Mouse (Mus musculus): ENCODE results near the gene Pex11g. TPM values are rescaled to one million over a fixed set of nuclear protein-coding genes. Genes with fewer than 3 reads are reported as not detected.

The Pex11g gene
- total RNA-seq, 4 experiments from 2014 or later, result 0.70 to 2.1 (median 1.1) TPM

GRCm38 (mm10) chr8:3481605-3482004 is 14.1 kb upstream of the Pex11g start:
- DNase-seq (ENCODE audit: low spot score in 2 of 2), result no peak

GRCm38 (mm10) chr8:3480221-3480785 is 12.8 kb upstream of the Pex11g start:
- DNase-seq (ENCODE audit: low spot score in 2 of 2), result no peak

- no peak for DNase-seq (ENCODE audit: low spot score in 2 of 2)
Measured at GRCm38 (mm10) chr8:3475715-3476429, 8.4 kb upstream of the Pex11g start.

- no peak for DNase-seq (ENCODE audit: low spot score in 2 of 2)
Measured at GRCm38 (mm10) chr8:3470562-3470961, 3.1 kb upstream of the Pex11g start, which contains the start of gene Tex45. Gene Tex45, plus strand, starts transcription at chr8:3470862.

- DNase-seq (ENCODE audit: low spot score in 2 of 2), result no peak
Measured at GRCm38 (mm10) chr8:3468838-3469237, 1.4 kb upstream of the Pex11g start.

DNA sequence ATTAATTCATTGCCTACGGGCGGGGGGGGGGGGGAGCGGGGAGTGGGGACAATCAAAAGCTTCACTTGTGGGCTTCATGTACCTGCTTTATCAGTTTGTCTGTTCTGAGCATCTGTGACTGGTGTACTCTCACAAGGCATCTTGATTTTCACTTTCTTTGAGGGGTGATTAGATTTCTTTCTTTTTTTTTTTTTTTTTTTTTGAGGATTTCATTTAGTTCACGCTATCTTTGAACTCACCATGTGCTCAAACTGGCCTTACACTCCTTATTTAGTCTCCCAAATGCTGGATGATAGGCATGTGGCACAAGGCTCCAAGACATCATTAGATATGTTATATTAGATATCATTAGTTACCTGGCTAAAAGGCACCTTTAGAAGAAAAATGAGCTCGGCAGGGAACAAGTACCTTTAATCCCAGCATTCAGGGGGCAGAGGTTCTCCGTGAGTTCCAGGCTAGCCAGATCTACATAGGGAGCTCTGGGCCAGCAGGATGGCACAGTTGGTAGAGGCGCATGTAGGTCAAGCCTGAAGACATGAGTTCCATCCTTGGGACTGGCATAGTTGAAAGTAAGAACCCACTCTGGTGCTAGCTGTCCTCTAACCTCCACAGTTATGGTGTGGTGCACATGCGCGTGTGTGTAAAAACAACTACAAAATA is 536 bp upstream of the Pex11g start:
- no peak for DNase-seq (ENCODE audit: low spot score in 2 of 2)

- no peak for DNase-seq (ENCODE audit: low spot score in 2 of 2)
Measured at GRCm38 (mm10) chr8:3464309-3464708, 3.2 kb downstream of the Pex11g start.

GRCm38 (mm10) chr8:3463248-3463647 is 4.2 kb downstream of the Pex11g start:
- DNase-seq (ENCODE audit: low spot score in 2 of 2), result no peak

- no peak for DNase-seq (ENCODE audit: low spot score in 2 of 2)
Measured at GRCm38 (mm10) chr8:3451992-3452391, 15.5 kb downstream of the Pex11g start.

- DNase-seq (ENCODE audit: low spot score in 2 of 2), result peak in 1 of 2 experiments; percentile 46
Measured at GRCm38 (mm10) chr8:3450670-3451069, 16.8 kb downstream of the Pex11g start.

GRCm38 (mm10) chr8:3449226-3449625 is 18.3 kb downstream of the Pex11g start:
- DNase-seq (ENCODE audit: low spot score in 2 of 2), result no peak

- DNase-seq (ENCODE audit: low spot score in 2 of 2), result no peak
Measured at GRCm38 (mm10) chr8:3439510-3439909, 28.0 kb downstream of the Pex11g start.

DNA sequence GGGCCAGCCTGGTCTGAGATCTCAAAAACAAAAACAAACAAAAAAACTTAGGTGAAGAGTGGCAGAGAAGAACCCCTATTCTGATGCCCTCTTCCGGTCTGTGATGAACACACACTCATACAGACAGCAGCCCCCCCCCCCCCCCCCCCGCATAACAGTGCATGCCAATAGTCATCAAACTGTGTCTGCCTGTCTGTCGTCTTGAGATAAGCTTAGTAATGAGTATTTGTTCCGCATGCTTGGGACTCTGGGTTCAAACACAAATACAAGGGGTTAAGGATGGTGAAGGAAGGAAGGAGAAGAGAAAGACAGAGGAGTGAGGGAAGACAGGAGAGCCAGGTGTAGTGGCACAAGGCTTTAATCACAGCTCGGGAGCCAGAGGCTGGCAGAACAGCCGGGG is 31.0 kb downstream of the Pex11g start:
- no peak for DNase-seq (ENCODE audit: low spot score in 2 of 2)

GRCm38 (mm10) chr8:3431113-3431512 is 36.4 kb downstream of the Pex11g start:
- DNase-seq (ENCODE audit: low spot score in 2 of 2), result no peak

DNA sequence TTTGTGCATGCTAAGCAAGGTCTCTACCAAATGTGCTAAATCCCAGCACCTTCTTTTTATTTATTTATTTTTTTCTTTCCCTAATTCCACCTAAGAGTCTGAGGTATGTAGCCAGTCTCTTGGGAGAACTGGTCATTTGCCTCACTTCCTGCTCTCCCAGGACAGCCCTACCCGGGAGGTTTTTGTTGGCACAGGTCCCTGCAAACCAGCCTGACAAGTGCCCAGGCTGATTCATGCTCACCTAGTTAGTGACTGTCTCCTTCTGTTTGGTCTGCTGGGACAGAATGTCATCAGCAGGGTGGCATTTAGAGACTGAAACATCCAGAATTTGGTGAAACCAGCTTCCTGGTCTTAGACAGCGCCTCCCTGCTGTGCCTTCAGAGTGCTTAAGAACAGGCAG is 37.5 kb downstream of the Pex11g start:
- no peak for DNase-seq (ENCODE audit: low spot score in 2 of 2)

DNA sequence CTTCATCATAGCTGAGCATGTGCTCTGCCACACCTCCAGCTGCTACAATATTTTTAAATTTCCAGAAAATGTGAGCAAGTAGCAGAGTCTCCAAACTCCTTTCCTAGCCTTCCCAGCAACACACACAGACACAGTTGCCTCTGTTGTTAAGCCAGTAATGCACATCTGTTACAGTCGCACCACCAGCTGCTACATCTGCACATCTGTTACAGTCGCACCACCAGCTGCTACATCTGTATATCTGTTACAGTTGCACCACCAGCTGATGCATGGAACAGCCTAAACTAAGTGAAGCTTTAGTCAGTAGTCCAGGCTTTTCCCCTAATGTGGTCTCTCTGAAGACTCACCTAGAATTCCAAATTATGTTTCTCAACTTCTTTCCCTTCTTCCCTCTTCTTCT is 39.1 kb downstream of the Pex11g start:
- DNase-seq (ENCODE audit: low spot score in 2 of 2), result no peak

DNA sequence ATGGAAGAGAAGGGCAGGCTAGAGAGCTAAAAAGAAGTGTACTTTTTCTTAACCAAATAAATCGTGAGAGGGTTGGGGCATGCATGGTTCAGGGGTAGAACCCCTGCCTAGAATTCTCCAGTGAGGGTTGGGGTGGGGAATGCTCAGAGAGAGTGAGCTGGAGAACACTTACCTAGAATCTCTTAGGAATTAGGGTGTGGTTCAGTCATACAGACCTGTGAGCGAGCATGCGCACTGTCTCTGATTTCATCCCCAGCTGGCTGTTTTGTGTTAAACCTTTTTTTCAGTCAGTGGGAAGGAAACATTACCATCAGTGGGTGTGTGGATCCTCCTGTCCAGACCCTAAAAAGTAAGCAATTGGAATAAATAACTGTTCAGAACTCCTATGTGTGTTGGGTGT is 41.3 kb downstream of the Pex11g start:
- DNase-seq (ENCODE audit: low spot score in 2 of 2), result no peak

DNA sequence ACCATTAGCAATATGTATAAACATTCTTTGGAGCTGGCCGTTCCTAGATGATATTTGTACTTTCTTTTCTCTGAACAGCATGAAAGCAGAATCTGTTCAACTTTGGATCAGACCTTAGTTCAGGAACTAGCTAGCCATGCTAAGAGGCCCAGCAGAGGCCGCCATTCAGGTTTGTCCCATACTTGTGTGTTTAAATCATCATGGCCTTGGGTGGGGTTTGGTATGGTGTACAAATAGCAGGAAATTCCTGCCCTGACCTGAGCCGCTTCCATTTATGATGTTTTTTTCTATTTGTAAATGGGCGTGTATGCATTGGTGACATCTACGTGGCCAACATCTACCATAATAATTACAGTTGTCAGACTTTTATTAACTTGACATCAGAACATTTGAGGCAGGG is 42.3 kb downstream of the Pex11g start:
- DNase-seq (ENCODE audit: low spot score in 2 of 2), result no peak

DNA sequence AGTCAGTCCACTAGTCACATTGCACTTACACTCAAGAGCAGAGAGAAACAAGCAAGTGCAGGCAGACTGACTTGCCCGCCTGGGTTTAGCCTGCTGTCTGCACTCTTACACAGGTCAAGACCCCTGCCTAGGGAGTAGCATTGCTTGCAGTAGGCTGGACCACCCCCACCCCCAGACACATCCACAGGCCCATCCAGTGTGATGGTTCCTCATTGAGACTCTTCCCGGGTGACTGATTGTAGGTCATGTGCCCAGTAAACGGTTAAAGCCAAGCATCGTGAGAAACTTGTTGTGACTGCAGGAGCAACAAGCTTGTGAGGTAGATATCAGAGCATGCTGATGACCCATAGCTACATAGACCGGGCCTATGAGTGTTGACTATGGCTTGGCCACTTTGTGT is 46.0 kb downstream of the Pex11g start:
- no peak for DNase-seq (ENCODE audit: low spot score in 2 of 2)

- DNase-seq (ENCODE audit: low spot score in 2 of 2), result no peak
Measured at GRCm38 (mm10) chr8:3420105-3420706, 47.3 kb downstream of the Pex11g start.

DNA sequence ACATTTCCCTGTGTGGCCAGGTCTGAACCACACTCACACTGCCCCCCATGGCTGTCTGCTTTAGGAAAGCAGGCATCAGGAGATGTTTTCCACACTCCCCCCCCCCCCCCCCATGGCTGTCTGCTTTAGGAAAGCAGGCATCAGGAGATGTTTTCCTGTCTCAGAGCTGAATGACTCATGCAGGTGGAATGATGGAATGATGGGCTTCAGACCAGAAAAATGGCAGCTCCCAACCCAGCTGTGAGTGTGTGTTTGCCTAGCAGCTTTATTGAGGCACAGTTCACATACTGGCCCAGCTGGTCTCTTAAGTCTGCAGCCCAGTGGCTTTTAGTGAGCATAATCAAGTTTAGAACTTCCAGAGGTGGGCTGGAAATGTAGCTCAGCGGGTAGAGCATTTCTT is 49.4 kb downstream of the Pex11g start:
- no peak for DNase-seq (ENCODE audit: low spot score in 2 of 2)

DNA sequence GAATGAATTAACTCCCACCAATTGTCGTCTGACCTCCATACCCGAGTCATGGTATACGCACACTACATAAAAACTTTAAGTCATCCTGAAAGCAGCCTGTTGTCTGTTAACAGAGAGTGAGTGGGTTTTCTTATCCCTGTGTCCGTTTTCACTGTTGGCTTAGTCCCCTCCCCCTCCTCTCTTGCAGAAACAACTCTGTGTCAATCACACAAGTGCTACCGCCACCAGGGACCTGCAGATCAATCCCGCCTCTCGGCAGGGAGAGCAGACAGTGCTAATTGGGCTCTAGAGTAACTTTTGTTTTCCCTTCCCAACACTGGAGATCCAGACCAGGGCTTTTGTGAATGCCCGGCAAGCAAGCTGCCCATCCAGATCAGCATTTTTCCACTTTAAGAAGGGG is 50.0 kb downstream of the Pex11g start:
- DNase-seq (ENCODE audit: low spot score in 2 of 2), result no peak

All from layer of hippocampus, adult 8-10 months (tissue).